Mouse (Mus musculus) spleen, adult 2 months (tissue): ENCODE data around the gene Trim3.

Experiments
- CTCF ChIP-seq: fragments of 200-500 bp; IDR thresholded peaks from 2 replicates; pipeline ENCODE4 v1.5.1; 2011; ENCODE audit warnings: mild to moderate bottlenecking, inconsistent platforms; ENCODE audit not compliant: insufficient read depth, insufficient read length, insufficient replicate concordance; ENCODE audit errors: extremely low read depth
- POLR2A ChIP-seq: fragments of 200-500 bp; IDR thresholded peaks from 2 replicates; pipeline ENCODE4 v1.6.1; 2011; ENCODE audit warnings: low read depth, low read length, inconsistent platforms

GRCm38 (mm10) chr7:105574537-105574936 is 58.8 kb downstream of the Trim3 start:
- TF ChIP-seq CTCF (no peak), POLR2A (no peak)
